Mouse (Mus musculus) spleen, adult 2 months (tissue): ENCODE results near the gene Zfp148.

Source experiments
- CTCF ChIP-seq: fragments of 200-500 bp; IDR thresholded peaks from 2 replicates; pipeline ENCODE4 v1.5.1; 2011; ENCODE audit warnings: mild to moderate bottlenecking, inconsistent platforms; ENCODE audit not compliant: insufficient read depth, insufficient read length, insufficient replicate concordance; ENCODE audit errors: extremely low read depth
- POLR2A ChIP-seq: fragments of 200-500 bp; IDR thresholded peaks from 2 replicates; pipeline ENCODE4 v1.6.1; 2011; ENCODE audit warnings: low read depth, low read length, inconsistent platforms

DNA sequence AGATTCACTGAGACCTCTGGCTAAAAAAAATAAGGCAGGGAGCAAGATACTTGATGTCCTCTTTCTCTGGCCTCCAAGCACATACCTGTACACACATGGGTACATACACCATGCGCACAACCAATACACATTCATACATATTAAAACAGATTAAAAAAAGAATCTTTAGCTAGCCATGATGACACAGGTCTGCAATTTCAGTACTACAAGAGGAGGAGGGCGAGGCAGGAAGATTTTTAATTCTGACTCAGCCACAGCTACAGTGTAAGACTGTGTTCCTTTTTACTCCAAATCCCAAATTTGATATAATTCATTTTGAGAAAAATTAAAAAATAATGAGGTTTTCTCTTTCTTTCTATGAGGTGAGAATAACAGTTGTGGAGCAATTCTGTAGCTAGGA, 6.8 kb downstream of the Zfp148 start:
- TF ChIP-seq POLR2A (no peak), CTCF (no peak)
